Mouse (Mus musculus) kidney, embryonic 15.5 days (tissue): ENCODE data around the gene Lgi1. TPM values are rescaled to one million over a fixed set of nuclear protein-coding genes. Genes with fewer than 3 reads are reported as not detected.

Experiments used
- ATAC-seq: fragments of 200-750 bp; cut with Nextera tagmentation; replicated peaks from 2 replicates; pipeline ENCODE4 v1.8.0; 2017; ENCODE audit warnings: moderate TSS enrichment; ENCODE audit not compliant: low FRiP score
- H3K27ac ChIP-seq: fragments of 300-500 bp; sonication (generic); 2 replicates; pipeline ENCODE4 v1.5.1; 2015; ENCODE audit warnings: mild to moderate bottlenecking, inconsistent platforms
- H3K27me3 ChIP-seq: fragments of 300-500 bp; sonication (generic); 2 replicates; pipeline ENCODE4 v1.6.1; 2015; ENCODE audit warnings: inconsistent platforms
- H3K36me3 ChIP-seq: fragments of 300-500 bp; sonication (generic); 2 replicates; pipeline ENCODE4 v1.6.1; 2015; ENCODE audit warnings: inconsistent platforms
- H3K4me1 ChIP-seq: fragments of 300-500 bp; sonication (generic); 2 replicates; pipeline ENCODE4 v1.6.1; 2015; ENCODE audit warnings: inconsistent platforms
- H3K4me2 ChIP-seq: fragments of 300-500 bp; sonication (generic); 2 replicates; pipeline ENCODE4 v1.6.1; 2015; ENCODE audit warnings: moderate library complexity, mild to moderate bottlenecking, inconsistent platforms
- H3K4me3 ChIP-seq: fragments of 300-500 bp; sonication (generic); replicated peaks from 2 replicates; pipeline ENCODE4 v1.5.1; 2015; ENCODE audit warnings: mild to moderate bottlenecking, inconsistent platforms
- H3K9ac ChIP-seq: fragments of 300-500 bp; sonication (generic); 2 replicates; pipeline ENCODE4 v1.6.1; 2015; ENCODE audit warnings: mild to moderate bottlenecking, inconsistent platforms
- H3K9me3 ChIP-seq: fragments of 300-500 bp; sonication (generic); replicated peaks from 2 replicates; pipeline ENCODE4 v1.6.1; 2016; ENCODE audit warnings: inconsistent platforms
- WGBS: fragments of 180-500 bp; shearing (Covaris S2); methylation state at CpG from one replicate; pipeline ENCODE4 v1.1.7; 2015; ENCODE audit warnings: mixed read lengths; 5-methylcytosine and 5-hydroxymethylcytosine counted together
- polyA plus RNA-seq: library from polyadenylated mRNA; unstranded; fragments of >200 nt; fragmentation: Nextera tagmentation; extraction: Ambion mirVana; gene quantifications from 2 replicates; pipeline ENCODE4 v1.2.1, GENCODE M21; 2015

Gene Lgi1
- polyA plus RNA-seq = 2.2 and 2.8 TPM in 2 replicates

- no peaks in the 10 kb centered on the region for H3K9me3 ChIP-seq
- no peak for ATAC-seq
- peak within 1 kb of the TSS; percentile 11; the same call in 1 of the 2 replicates for H3K4me3 ChIP-seq
These were observed at the start of gene Lgi1 for GRCm38 (mm10) chr19:38264505-38265500. Lgi1 (plus strand) TSS chr19:38264536.

GRCm38 (mm10) chr19:38217696-38218095 is 46.6 kb upstream of the Lgi1 start:
- no peaks in the 10 kb centered on the region for H3K9me3 ChIP-seq
- no peak overlapping the region for H3K4me3 ChIP-seq
- H3K36me3 ChIP-seq = peaks cover 42% of the 10 kb centered on the region
- H3K27ac ChIP-seq = no peak overlapping the region
- 95% methylated on average over 3 of the region's 3 CpGs for WGBS
- peaks cover 1% of the 10 kb centered on the region; the same call in 1 of the 2 replicates for H3K4me1 ChIP-seq
- no peak overlapping the region for H3K9ac ChIP-seq
- no peaks in the 10 kb centered on the region for H3K27me3 ChIP-seq
- no peak for ATAC-seq
- no peak overlapping the region for H3K4me2 ChIP-seq

More at GRCm38 (mm10) chr19:38264505-38265500, at the start of gene Lgi1:
- Histone ChIP-seq H3K4me2 (peak within 1 kb of the TSS; percentile 48), H3K9ac (no peak within 1 kb of the TSS), H3K27me3 (peaks cover 36% of the 10 kb centered on the region), H3K36me3 (no peaks in the 10 kb centered on the region), H3K27ac (no peak within 1 kb of the TSS), H3K4me1 (peaks cover 10% of the 10 kb centered on the region)
- 21% methylated on average over 21 of the region's 21 CpGs for WGBS

- no peaks in the 10 kb centered on the region for H3K27me3 ChIP-seq
These were observed 40.9 kb upstream of the Lgi1 start for GRCm38 (mm10) chr19:38223356-38223904.

GRCm38 (mm10) chr19:38223905-38224684 is 40.2 kb upstream of the Lgi1 start, which contains the start of gene Fra10ac1:
Fra10ac1 (minus strand) TSS chr19:38224156.
- H3K27me3 ChIP-seq = no peaks in the 10 kb centered on the region
- H3K9ac ChIP-seq = peak within 1 kb of the TSS; percentile 67
- peaks cover 13% of the 10 kb centered on the region; the same call in 1 of the 2 replicates for H3K4me1 ChIP-seq
- peak within 1 kb of the TSS; percentile 96 for H3K27ac ChIP-seq
- peaks cover 6% of the 10 kb centered on the region for H3K36me3 ChIP-seq
- WGBS = under 1% methylated on average over 49 of the region's 49 CpGs
- peak within 1 kb of the TSS; percentile 84 for H3K4me3 ChIP-seq
- H3K9me3 ChIP-seq = no peaks in the 10 kb centered on the region
- H3K4me2 ChIP-seq = peak within 1 kb of the TSS; percentile 83
- peak; percentile 98 for ATAC-seq

More at GRCm38 (mm10) chr19:38223356-38223904, 40.9 kb upstream of the Lgi1 start:
- H3K9me3 ChIP-seq = no peaks in the 10 kb centered on the region
- peak overlapping the region; percentile 67 for H3K9ac ChIP-seq
- H3K4me3 ChIP-seq = peak overlapping the region; percentile 84
- peaks cover 13% of the 10 kb centered on the region; the same call in 1 of the 2 replicates for H3K4me1 ChIP-seq
- peaks cover 11% of the 10 kb centered on the region for H3K36me3 ChIP-seq
- peak overlapping the region; percentile 83 for H3K4me2 ChIP-seq
- WGBS = 7% methylated on average over 12 of the region's 12 CpGs
- peak; percentile 60 for ATAC-seq
- H3K27ac ChIP-seq = peak overlapping the region; percentile 96

- Histone ChIP-seq H3K9me3 (no peaks in the 10 kb centered on the region), H3K27me3 (no peaks in the 10 kb centered on the region), H3K4me2 (peak overlapping the region; percentile 83), H3K27ac (peak overlapping the region; percentile 96), H3K9ac (peak overlapping the region; percentile 67), H3K36me3 (peaks cover 2% of the 10 kb centered on the region), H3K4me3 (peak overlapping the region; percentile 84), H3K4me1 (peaks cover 13% of the 10 kb centered on the region; the same call in 1 of the 2 replicates)
- 15% methylated on average over 9 of the region's 9 CpGs for WGBS
- no peak for ATAC-seq
These were observed 39.7 kb upstream of the Lgi1 start for GRCm38 (mm10) chr19:38224685-38225060.

GRCm38 (mm10) chr19:38228699-38229098 is 35.6 kb upstream of the Lgi1 start:
- Histone ChIP-seq H3K9me3 (no peaks in the 10 kb centered on the region), H3K27me3 (no peaks in the 10 kb centered on the region), H3K4me1 (peaks cover 17% of the 10 kb centered on the region), H3K4me3 (no peak overlapping the region), H3K4me2 (no peak overlapping the region), H3K9ac (no peak overlapping the region), H3K36me3 (no peaks in the 10 kb centered on the region), H3K27ac (no peak overlapping the region)
- ATAC-seq = no peak
- 62% methylated on average over 2 of the region's 2 CpGs for WGBS

GRCm38 (mm10) chr19:38232087-38232486 is 32.2 kb upstream of the Lgi1 start:
- no peaks in the 10 kb centered on the region for H3K9me3 ChIP-seq
- ATAC-seq = peak; percentile 77
- no peak overlapping the region for H3K9ac ChIP-seq
- no peaks in the 10 kb centered on the region for H3K36me3 ChIP-seq
- no peaks in the 10 kb centered on the region for H3K27me3 ChIP-seq
- H3K4me1 ChIP-seq = peaks cover 13% of the 10 kb centered on the region
- no peak overlapping the region for H3K4me3 ChIP-seq
- H3K4me2 ChIP-seq = no peak overlapping the region
- peak overlapping the region; percentile 33 for H3K27ac ChIP-seq
- WGBS = 12% methylated on average over 8 of the region's 8 CpGs

GRCm38 (mm10) chr19:38232516-38232915 is 31.8 kb upstream of the Lgi1 start:
- WGBS = 5% methylated on average over 4 of the region's 4 CpGs
- peak; percentile 91 for ATAC-seq
- H3K27ac ChIP-seq = peak overlapping the region; percentile 33

GRCm38 (mm10) chr19:38236526-38236925 is 27.8 kb upstream of the Lgi1 start:
- ATAC-seq = no peak
- Histone ChIP-seq H3K27ac (no peak overlapping the region), H3K4me2 (no peak overlapping the region), H3K36me3 (no peaks in the 10 kb centered on the region), H3K9me3 (no peaks in the 10 kb centered on the region), H3K9ac (no peak overlapping the region), H3K27me3 (no peaks in the 10 kb centered on the region), H3K4me3 (no peak overlapping the region), H3K4me1 (peaks cover 18% of the 10 kb centered on the region)
- 68% methylated on average over 5 of the region's 5 CpGs for WGBS

More at GRCm38 (mm10) chr19:38232516-38232915, 31.8 kb upstream of the Lgi1 start:
- Histone ChIP-seq H3K9me3 (no peaks in the 10 kb centered on the region), H3K9ac (no peak overlapping the region), H3K4me1 (peaks cover 13% of the 10 kb centered on the region), H3K4me2 (no peak overlapping the region), H3K36me3 (no peaks in the 10 kb centered on the region), H3K4me3 (no peak overlapping the region), H3K27me3 (no peaks in the 10 kb centered on the region)

GRCm38 (mm10) chr19:38237834-38238212 is 26.5 kb upstream of the Lgi1 start:
- H3K4me2 ChIP-seq = no peak overlapping the region
- no peaks in the 10 kb centered on the region for H3K9me3 ChIP-seq
- H3K36me3 ChIP-seq = no peaks in the 10 kb centered on the region
- H3K4me1 ChIP-seq = peaks cover 8% of the 10 kb centered on the region; the same call in 1 of the 2 replicates
- 32% methylated on average over 3 of the region's 3 CpGs for WGBS
- ATAC-seq = no peak
- H3K4me3 ChIP-seq = no peak overlapping the region
- H3K9ac ChIP-seq = no peak overlapping the region
- H3K27me3 ChIP-seq = no peaks in the 10 kb centered on the region
- H3K27ac ChIP-seq = no peak overlapping the region

GRCm38 (mm10) chr19:38238213-38238951 is 26.0 kb upstream of the Lgi1 start:
- Histone ChIP-seq H3K4me3 (no peak overlapping the region), H3K4me1 (0 out of 2 replicates have a peak, but pooled peaks cover 6% of the 10 kb centered on the region), H3K9ac (no peak overlapping the region), H3K9me3 (no peaks in the 10 kb centered on the region), H3K4me2 (no peak overlapping the region), H3K27me3 (no peaks in the 10 kb centered on the region), H3K36me3 (no peaks in the 10 kb centered on the region), H3K27ac (no peak overlapping the region)
- 62% methylated on average over 12 of the region's 12 CpGs for WGBS
- no peak for ATAC-seq
